Mouse (Mus musculus) stomach, embryonic 14.5 days (tissue): ENCODE data around the gene Lect2. TPM values are rescaled to one million over a fixed set of nuclear protein-coding genes. Genes with fewer than 3 reads are reported as not detected.

ENCODE experiments used
- ATAC-seq: fragments of 200-750 bp; cut with Nextera tagmentation; 2 replicates; pipeline ENCODE4 v1.8.0; 2017; ENCODE audit warnings: low read depth, moderate TSS enrichment; ENCODE audit not compliant: insufficient number of reproducible peaks, insufficient read depth, low FRiP score
- H3K27ac ChIP-seq: fragments of 300-500 bp; sonication (generic); 2 replicates; pipeline ENCODE4 v1.5.1; 2014; ENCODE audit warnings: mild to moderate bottlenecking, low read length, moderate library complexity, mixed read lengths
- H3K27me3 ChIP-seq: fragments of 300-500 bp; sonication (generic); 2 replicates; pipeline ENCODE4 v1.6.1; 2014; ENCODE audit warnings: low read length, control low read depth, mixed read lengths; ENCODE audit not compliant: control insufficient read depth, insufficient read depth
- H3K36me3 ChIP-seq: fragments of 300-500 bp; sonication (generic); 2 replicates; pipeline ENCODE4 v1.6.1; 2014; ENCODE audit warnings: mild to moderate bottlenecking, control low read depth, low read length, moderate library complexity, mixed read lengths; ENCODE audit not compliant: control insufficient read depth, insufficient read depth
- H3K4me1 ChIP-seq: fragments of 300-500 bp; sonication (generic); 2 replicates; pipeline ENCODE4 v1.6.1; 2014; ENCODE audit warnings: low read length, control low read depth, mixed read lengths; ENCODE audit not compliant: control insufficient read depth, insufficient read depth
- H3K4me2 ChIP-seq: fragments of 300-500 bp; sonication (generic); replicated peaks from 2 replicates; pipeline ENCODE4 v1.6.1; 2014; ENCODE audit warnings: low read depth, low read length, control low read depth
- H3K4me3 ChIP-seq: fragments of 300-500 bp; sonication (generic); 2 replicates; pipeline ENCODE4 v1.5.1; 2014; ENCODE audit warnings: low read depth, low read length, control low read depth
- H3K9ac ChIP-seq: fragments of 300-500 bp; sonication (generic); replicated peaks from 2 replicates; pipeline ENCODE4 v1.6.1; 2014; ENCODE audit warnings: low read depth, mild to moderate bottlenecking, control low read depth, low read length, moderate library complexity, mixed read lengths
- H3K9me3 ChIP-seq: fragments of 300-500 bp; sonication (generic); 2 replicates; pipeline ENCODE4 v1.6.1; 2016; ENCODE audit warnings: low read depth, low read length, control low read depth; ENCODE audit not compliant: control insufficient read depth
- WGBS: fragments of 180-500 bp; shearing (Covaris S2); extraction: QIAGEN DNeasy Blood & Tissue Kit; methylation state at CpG from one replicate; pipeline ENCODE4 v1.1.7; 2014; 5-methylcytosine and 5-hydroxymethylcytosine counted together
- polyA plus RNA-seq: library from polyadenylated mRNA; unstranded; fragments of >200 nt; fragmentation: Nextera tagmentation; extraction: Ambion mirVana; gene quantifications from 2 replicates; pipeline ENCODE4 v1.2.1, GENCODE M21; 2014

Lect2 gene
- polyA plus RNA-seq, 1 experiment from 2014 or later, result not detected

DNA sequence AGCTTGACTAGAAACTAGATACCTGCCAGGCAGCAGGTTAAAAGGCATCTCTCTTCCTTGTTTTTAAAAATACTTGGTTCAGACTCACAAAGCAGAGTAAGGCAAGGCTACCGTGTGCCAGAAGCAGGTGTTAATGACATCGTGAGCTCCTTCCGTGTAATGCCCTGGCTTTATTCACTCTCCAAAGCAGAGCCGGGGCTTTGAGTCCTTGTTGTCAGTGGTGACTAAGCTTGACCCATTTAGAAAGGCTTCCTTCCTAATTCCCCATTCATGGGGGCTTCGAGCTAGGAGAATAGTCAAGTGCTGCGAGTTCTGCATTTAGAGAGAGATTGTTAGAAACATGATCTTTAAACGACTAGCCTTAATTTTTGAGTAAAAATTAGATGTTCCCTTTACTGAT, 31.5 kb downstream of the Lect2 start:
- Histone ChIP-seq H3K36me3 (no peaks in the 10 kb centered on the region), H3K9ac (no peak overlapping the region), H3K4me2 (no peak overlapping the region), H3K4me1 (no peaks in the 10 kb centered on the region), H3K27me3 (no peaks in the 10 kb centered on the region), H3K9me3 (no peaks in the 10 kb centered on the region), H3K4me3 (no peak overlapping the region), H3K27ac (no peak overlapping the region)
- no peak for ATAC-seq
- WGBS, result 53% methylated on average over 7 of the region's 7 CpGs

DNA sequence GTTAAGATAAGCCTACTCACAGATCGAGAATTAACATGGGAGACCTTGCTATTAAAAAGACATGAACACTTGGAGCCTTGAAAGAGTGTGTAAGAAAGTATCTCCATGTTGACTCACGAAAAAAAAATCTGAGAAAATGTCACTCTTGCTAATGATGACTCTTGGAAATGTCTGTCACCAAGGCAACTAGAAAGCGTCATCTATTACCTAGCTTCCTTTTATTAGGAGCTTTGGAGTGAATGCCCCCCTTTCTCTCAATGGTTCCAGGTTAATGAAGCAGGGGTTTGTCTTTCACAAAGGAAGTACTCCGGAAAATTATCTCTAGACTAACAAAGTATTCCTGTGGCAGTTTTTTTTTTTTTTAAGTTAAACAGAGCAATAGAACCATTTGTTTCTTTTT, 32.0 kb downstream of the Lect2 start:
- H3K9me3 ChIP-seq, result no peaks in the 10 kb centered on the region
- H3K4me1 ChIP-seq, result no peaks in the 10 kb centered on the region
- no peak overlapping the region for H3K4me3 ChIP-seq
- H3K36me3 ChIP-seq, result no peaks in the 10 kb centered on the region
- no peaks in the 10 kb centered on the region for H3K27me3 ChIP-seq
- ATAC-seq, result no peak
- H3K27ac ChIP-seq, result no peak overlapping the region
- H3K4me2 ChIP-seq, result no peak overlapping the region
- H3K9ac ChIP-seq, result no peak overlapping the region
- 62% methylated on average over 4 of the region's 4 CpGs for WGBS

DNA sequence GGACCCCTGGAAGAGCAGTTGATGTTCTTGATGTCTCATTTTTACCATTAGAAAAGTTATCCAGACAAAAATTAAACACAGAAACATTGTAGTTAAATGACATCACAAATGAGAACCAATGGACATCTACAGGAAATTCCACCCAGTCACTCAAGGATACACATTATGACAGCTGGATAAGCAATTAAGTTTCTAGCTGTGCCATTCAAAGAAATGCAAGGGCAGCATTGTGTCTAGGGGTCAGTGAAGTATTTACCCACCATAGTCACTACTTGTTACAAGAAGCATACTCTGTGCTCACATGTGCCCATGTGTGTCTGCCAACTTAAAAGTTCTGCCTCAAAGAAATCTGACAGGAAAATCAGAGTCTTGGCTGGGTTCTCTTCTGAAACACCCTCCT, 34.7 kb downstream of the Lect2 start:
- Histone ChIP-seq H3K9ac (no peak overlapping the region), H3K4me3 (no peak overlapping the region), H3K36me3 (no peaks in the 10 kb centered on the region), H3K4me1 (no peaks in the 10 kb centered on the region), H3K9me3 (no peaks in the 10 kb centered on the region), H3K27ac (no peak overlapping the region), H3K4me2 (no peak overlapping the region), H3K27me3 (no peaks in the 10 kb centered on the region)
- no peak for ATAC-seq

DNA sequence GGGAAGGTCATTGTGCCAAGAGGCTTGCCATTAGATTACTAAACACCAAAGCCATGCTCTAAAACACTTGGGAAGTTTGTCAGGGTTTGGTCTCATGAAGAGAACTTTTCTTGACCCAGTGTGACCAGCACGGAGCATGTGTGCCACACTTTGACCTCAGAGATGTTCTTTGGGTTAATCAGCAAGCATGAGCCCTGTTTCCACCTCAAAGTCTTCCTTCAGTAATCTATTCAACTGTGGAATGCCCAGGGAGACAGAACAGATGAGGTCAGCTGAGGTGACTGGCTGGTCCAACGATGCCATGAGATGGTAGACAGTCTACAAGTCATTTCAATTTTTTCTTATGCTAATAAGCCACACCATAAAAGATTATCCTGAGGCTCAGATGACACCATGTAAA, 38.5 kb downstream of the Lect2 start:
- Histone ChIP-seq H3K4me2 (no peak overlapping the region), H3K27me3 (no peaks in the 10 kb centered on the region), H3K4me3 (no peak overlapping the region), H3K36me3 (no peaks in the 10 kb centered on the region), H3K9me3 (no peaks in the 10 kb centered on the region), H3K9ac (no peak overlapping the region), H3K27ac (no peak overlapping the region), H3K4me1 (no peaks in the 10 kb centered on the region)
- no peak for ATAC-seq
- 79% methylated on average over 2 of the region's 2 CpGs for WGBS

DNA sequence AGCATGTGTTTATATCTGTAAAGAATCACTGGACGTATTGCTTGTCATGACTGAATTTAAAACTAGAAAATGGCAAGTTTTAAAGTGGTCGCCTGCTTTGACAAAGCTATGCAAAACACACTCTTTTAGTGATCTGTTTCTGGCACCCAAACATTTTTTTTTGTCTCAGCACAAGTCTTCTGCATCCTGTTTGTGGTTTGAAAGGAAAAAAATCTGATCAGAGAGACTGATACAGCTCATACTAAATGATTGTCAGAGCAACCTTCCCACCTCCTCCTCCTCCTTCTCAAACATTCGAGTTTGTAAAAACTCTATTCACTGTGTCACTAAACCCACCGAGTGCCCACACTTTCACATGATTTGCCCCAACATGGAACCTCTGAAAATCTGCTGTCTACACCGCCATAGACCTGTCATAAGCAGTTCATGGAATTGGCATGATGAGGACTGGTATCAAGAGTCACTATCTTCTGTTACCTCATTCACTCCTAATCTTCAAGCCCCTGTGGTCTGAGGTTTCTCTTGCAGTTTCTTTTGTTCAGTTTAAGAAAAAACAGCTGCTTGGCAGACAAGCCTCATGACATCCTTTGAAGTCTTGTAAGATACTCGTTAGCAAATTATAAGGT, 41.3 kb downstream of the Lect2 start:
- Histone ChIP-seq H3K9me3 (no peaks in the 10 kb centered on the region), H3K4me3 (no peak overlapping the region), H3K27me3 (no peaks in the 10 kb centered on the region), H3K27ac (no peak overlapping the region), H3K9ac (no peak overlapping the region), H3K4me2 (no peak overlapping the region), H3K4me1 (no peaks in the 10 kb centered on the region), H3K36me3 (no peaks in the 10 kb centered on the region)
- 72% methylated on average over 6 of the region's 6 CpGs for WGBS
- ATAC-seq, result no peak

DNA sequence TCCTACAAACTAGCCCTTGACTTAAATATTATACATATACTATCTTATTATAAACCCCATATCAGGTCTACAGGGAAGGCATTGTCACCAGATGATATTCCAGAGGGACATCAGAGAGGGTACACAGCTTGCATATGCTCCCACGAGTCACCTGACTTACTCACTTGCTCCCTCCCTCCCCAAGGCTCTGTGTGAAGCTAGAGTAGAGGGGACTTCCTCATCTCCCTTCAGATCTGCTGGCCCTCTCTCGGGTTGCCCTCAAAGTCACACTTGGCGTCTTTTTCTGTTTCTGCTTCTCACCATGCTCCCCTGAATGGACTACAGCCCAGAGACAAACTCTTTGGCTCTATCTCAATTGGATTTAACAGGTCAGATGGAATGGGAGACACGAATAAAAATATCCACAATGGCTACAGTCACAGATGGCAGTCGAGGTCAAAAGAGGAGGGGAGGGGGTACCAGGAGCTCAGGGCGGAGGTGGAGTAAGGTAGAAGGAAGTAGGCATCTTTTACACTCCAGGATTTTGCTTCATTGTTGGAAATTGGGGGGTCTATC, 46.4 kb downstream of the Lect2 start:
- no peaks in the 10 kb centered on the region for H3K36me3 ChIP-seq
- no peak overlapping the region for H3K4me3 ChIP-seq
- no peaks in the 10 kb centered on the region for H3K27me3 ChIP-seq
- WGBS, result 67% methylated on average over 6 of the region's 6 CpGs
- no peak overlapping the region for H3K4me2 ChIP-seq
- no peaks in the 10 kb centered on the region for H3K4me1 ChIP-seq
- no peak for ATAC-seq
- H3K9me3 ChIP-seq, result no peaks in the 10 kb centered on the region
- H3K27ac ChIP-seq, result no peak overlapping the region
- no peak overlapping the region for H3K9ac ChIP-seq

DNA sequence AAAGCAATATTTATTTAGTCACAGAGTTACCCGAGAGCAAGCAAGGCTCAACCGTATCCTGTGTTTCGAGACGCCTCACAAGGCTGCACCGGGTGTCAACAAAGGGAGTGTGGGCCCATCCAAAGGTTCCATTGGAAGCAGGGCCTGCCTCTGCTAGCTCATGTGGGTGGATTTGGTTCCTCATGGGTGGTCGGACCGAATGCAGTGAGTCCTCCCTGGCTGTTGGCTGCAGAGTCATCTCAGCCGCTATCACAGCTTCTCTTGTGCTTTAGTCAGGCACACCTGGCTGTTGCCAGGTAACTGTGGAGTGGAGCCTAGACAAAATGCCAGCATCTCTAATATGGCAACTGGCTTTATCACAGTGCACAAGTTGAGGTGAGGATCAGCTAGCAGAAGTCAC, 47.7 kb downstream of the Lect2 start:
- H3K4me2 ChIP-seq, result no peak overlapping the region
- no peaks in the 10 kb centered on the region for H3K36me3 ChIP-seq
- no peak overlapping the region for H3K4me3 ChIP-seq
- no peaks in the 10 kb centered on the region for H3K4me1 ChIP-seq
- no peak for ATAC-seq
- 73% methylated on average over 8 of the region's 8 CpGs for WGBS
- no peak overlapping the region for H3K9ac ChIP-seq
- no peaks in the 10 kb centered on the region for H3K9me3 ChIP-seq
- H3K27me3 ChIP-seq, result no peaks in the 10 kb centered on the region
- H3K27ac ChIP-seq, result no peak overlapping the region

DNA sequence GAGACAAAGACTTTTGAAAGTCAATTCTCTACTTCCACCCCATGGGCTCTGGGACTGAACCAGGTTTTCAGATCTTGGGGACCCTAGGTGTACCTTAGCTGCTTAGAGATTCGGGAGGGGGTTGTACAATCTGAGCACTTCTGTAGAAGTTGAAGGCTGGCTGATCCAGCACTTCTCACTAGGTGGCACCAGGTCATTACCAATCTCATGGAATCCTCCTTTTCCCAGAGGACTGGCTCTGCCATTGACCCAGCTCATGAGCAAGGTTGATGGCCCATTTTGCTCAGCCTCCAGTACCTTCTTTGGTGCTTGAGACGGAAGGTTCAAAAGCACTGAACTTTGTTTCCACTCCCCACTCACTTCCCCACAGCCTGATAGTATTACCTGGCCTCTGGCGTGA, 48.2 kb downstream of the Lect2 start:
- no peak for ATAC-seq
- no peak overlapping the region for H3K4me3 ChIP-seq
- no peak overlapping the region for H3K27ac ChIP-seq
- H3K36me3 ChIP-seq, result no peaks in the 10 kb centered on the region
- no peaks in the 10 kb centered on the region for H3K9me3 ChIP-seq
- WGBS, result 66% methylated on average over 3 of the region's 3 CpGs
- H3K4me1 ChIP-seq, result no peaks in the 10 kb centered on the region
- H3K4me2 ChIP-seq, result no peak overlapping the region
- H3K9ac ChIP-seq, result no peak overlapping the region
- no peaks in the 10 kb centered on the region for H3K27me3 ChIP-seq

DNA sequence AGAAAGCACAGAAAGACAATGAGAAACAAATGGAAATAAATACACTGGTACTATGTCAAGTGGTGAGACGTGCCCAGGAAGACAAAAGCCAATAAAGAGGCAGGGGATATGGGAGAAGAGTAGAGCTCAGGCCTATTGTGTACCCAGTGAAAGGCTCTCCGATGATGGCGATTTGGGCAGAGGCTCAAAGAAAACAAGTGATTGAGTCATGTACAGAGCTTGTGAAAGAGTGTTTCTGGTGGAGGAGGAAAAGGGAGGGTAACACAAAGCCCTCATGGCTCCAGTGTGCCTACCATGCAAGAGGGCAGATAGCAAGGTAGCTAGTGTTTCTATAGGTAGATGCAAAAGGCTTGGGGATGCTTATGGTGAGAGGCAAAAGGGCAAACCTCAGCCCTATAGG, 53.9 kb downstream of the Lect2 start:
- Histone ChIP-seq H3K27ac (no peak overlapping the region), H3K4me3 (no peak overlapping the region), H3K9me3 (no peaks in the 10 kb centered on the region), H3K9ac (no peak overlapping the region), H3K27me3 (no peaks in the 10 kb centered on the region), H3K36me3 (no peaks in the 10 kb centered on the region), H3K4me1 (no peaks in the 10 kb centered on the region), H3K4me2 (no peak overlapping the region)
- ATAC-seq, result no peak
- WGBS, result 72% methylated on average over 3 of the region's 3 CpGs
